Mouse (Mus musculus) urinary bladder, postnatal 4 days (tissue): Measurements from ENCODE around the gene Arntl.

ENCODE experiments used
- DNase-seq, 2 experiments: peaks; one replicate each; pipeline ENCODE4 v3.0.0; 2021 to 2022; ENCODE audit warnings: low spot score in 2 of 2

Gene Arntl

DNA sequence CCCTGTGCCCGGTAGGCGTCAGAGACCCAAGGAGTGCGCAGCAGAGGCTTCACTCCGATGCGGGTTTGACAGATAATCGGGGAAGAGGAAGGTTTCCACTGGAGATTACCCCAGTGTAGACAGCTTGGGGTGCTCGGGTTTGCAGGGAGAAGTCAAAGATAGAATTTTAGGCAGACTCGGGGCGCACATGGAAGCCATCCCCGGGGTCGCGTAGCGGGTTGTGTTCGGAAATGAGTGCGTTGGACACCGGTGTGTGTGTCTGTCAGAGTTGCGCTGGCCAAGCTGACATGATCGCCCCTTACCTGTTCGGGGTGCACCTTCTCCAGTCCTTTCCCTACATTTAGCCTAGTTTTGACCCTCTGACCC lies 1.1 kb downstream of the Arntl start:
- DNase-seq, result no peak

- no peak for DNase-seq
Observed at GRCm38 (mm10) chr7:113210441-113210840, 3.2 kb downstream of the Arntl start.

- DNase-seq, result no peak
Observed at GRCm38 (mm10) chr7:113214245-113215169, 7.2 kb downstream of the Arntl start.

DNA sequence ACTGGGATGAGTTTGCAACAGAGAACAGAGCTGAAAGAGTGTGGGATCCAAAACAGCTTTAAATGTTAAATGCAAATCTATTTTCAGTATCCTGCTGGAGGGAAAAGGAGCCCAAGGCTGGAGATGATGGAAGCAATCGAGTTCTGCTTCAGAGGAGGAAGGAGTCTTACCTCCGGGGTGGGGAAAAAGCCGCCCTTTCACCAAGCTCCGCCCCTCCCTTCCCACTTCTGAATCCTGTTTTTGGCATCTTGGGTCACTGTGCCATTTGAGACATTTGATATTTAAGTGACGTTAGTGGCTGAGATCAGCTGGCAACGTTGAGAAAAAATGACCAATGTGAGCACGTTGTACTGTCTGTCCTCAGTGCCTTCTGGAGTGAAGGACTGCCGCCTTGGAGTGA lies 8.9 kb downstream of the Arntl start:
- no peak for DNase-seq

DNA sequence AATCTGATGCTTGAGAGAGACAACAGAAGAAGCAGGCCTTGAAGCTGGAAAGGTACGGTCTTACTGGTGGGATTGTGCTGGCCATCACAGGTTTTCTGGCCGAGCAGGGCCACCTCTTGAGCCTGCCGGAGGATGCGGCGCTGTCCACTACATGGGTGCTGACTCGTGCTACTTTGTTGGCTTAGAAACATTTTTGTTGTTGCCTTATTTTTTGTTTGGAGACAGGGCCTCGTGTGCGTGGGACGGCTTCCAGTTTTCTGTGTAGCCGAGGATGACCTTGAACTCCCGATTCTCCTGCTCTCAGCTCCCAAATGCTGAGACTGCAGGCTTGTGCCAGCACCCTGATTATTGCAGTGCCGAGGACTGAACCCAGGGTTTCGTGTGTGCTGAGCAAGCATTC lies 12.2 kb downstream of the Arntl start:
- DNase-seq, result no peak

DNA sequence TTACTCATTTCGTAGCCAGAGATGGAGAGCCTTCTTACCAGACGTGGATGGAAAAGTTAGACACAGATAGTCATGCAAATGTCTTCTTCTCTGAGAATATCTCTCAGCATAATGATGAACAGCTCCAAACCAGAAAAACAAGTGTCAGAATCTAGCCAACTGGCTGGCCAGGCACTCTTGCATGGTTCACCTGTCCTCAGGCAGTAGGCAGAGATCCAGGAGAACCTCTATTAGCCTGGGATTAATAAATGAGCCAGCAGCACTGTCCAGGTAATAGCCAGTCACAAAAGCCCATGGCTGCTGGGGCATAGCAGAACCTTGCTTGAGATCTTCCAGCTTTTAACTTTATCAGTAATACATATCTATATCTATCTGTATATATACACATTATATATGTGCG lies 12.6 kb downstream of the Arntl start:
- DNase-seq, result no peak

- no peak for DNase-seq
Observed at GRCm38 (mm10) chr7:113220691-113221238, 13.5 kb downstream of the Arntl start.

DNA sequence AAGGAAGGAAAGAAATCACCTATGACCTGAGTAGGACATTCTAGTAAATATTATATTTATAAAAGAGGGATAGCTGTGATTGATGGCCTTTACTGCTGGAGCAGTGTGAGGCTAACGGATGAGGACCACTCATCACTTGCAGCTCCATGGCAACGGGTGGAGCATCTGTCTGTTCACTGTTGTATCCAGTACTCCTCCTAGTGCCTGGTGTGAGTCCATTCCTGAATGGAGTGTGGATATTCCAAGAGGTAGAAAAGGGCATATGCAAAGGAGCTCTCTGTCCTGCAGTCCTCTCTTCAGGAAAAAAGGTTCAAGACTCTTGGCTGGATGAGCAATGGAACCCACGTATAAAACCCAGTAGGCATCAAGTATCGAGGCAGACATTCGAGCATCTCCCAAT lies 15.6 kb downstream of the Arntl start:
- DNase-seq, result no peak

GRCm38 (mm10) chr7:113224620-113225019 lies 17.4 kb downstream of the Arntl start:
- no peak for DNase-seq

DNA sequence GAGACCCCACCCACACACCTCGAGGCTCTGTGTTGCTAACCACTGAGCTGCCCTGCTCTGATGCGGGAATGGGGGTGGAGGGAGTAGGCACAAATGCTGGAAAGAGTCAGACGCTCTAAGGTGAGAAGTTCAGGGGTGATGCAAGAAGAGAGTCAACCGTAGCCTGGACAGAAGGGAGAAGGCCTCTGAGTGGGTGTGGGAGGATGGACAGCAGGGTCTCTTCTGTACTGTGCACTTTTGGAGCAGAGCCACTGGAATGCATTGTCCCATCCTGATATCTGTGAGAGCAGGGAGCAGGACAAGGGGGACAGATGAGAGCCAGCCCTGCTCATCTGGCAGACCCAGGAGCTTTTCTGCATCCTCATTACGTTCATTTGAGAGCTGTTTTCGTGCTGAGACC lies 21.2 kb downstream of the Arntl start:
- DNase-seq, result no peak

DNA sequence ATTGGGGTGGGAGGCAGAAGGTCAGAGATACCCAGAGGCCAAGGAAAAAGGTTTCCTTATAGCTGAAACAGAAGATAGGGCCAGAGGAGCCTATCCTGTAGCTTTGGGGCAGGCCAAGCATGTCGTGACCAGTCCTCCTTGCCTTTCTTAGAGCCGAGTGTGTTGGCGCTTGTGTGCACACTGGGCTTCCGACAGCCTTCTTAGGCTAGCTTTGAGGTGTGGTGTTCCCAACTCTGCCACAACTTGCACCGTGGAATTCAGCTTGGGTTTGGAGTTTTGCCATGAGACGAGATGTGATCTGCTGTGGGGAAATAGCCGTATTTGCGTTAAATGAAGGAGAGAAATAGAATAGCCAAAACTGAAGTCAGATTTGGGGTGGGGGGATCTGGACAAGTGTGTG lies 28.9 kb downstream of the Arntl start:
- DNase-seq, result no peak

GRCm38 (mm10) chr7:113238365-113238764 lies 31.1 kb downstream of the Arntl start:
- DNase-seq, result no peak

- DNase-seq, result no peak
Observed at GRCm38 (mm10) chr7:113239448-113240130, 32.3 kb downstream of the Arntl start.

- no peak for DNase-seq
Observed at GRCm38 (mm10) chr7:113240438-113240837, 33.2 kb downstream of the Arntl start.

GRCm38 (mm10) chr7:113241901-113242661 lies 34.8 kb downstream of the Arntl start:
- DNase-seq, result no peak

GRCm38 (mm10) chr7:113242688-113243087 lies 35.4 kb downstream of the Arntl start:
- DNase-seq, result peak in 1 of 2 experiments; percentile 44

DNA sequence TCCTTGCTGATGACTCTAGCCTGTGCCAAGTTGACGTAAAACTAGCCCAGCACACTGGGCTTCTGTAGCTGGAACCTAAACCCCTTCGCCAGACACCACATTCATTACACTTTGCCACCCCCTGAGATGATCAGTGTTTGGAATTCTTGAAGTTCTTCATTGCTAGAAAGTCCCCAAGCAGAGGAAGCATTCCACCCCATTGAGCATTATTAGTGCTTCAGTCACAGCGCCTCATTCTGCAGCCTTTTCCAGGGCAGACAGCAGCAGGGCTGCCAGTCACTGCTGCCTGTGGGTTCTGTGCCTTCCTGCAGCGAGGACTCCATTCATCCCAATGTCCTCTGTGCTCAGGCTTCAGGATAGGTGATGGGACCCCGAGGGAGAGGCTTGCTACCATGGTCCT lies 37.9 kb downstream of the Arntl start:
- DNase-seq, result no peak

DNA sequence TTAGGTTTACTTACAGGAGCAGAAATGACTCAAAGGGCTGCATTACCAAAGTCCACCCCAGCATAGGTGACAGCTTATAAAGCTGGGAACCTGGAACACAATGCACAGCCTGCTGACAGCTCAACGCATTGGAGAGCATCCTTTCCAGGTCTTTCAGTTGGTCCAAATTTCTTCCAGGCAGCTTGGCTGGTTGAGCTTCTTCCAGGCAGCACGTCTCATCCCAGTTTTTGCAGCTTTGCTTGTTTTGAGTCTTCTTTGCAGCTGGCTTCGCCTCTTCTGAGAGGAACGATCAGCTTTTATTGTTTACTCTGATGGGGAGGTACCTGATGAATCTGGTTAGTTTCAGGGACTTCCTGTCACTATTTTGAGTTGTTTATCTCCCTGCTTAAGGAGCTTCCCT lies 39.2 kb downstream of the Arntl start:
- DNase-seq, result no peak

DNA sequence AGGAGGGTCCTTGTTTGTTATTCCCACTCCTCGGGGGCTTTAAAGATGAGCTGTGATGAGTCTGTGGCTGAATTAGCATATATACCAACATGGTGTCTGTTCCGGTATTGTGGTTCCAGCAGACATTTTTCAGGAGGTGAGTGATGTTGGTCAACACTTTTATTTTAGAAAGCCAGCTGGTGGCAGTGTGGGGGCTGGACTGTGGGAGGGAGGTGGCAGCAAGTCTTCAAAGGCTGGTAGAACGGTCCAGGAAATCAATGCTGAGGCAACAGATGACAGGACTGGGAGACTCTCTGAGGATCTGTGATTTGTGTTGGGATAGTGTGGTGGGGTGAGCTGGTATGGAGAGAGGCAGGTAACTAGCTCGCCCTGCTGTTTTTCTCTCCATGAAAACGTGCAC lies 39.9 kb downstream of the Arntl start:
- no peak for DNase-seq

DNA sequence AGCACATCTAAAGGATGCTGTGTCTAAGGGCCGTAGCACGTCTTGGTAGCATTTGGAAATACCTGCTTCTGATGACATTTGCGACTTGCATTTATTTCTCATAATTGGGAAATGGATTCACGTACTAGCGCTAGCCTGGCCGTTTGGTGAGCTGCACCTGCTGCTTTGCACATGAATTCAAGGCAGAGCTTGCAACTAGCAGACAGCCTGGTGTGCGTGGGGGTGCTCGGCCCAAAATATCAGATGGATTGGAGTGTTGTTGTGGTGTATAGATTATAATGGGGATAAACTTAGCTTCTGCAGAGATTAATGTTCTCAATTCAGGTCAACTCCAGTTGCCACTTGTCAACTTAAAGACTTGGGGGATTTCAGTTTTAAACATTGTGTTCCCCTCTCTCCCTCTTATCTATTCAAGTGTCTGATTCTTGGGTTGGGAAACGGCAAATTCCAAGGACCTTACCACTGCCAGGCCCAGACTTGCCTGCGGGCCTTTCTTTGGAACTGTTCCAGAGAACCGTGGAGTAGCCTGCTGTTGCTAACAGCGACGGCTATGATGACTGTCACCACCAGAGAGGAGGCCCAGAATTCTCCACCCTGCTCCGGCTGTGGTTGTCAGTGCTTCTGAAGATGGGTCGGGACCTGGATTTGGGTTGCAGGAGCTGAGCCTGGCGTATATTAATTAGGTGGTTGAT lies 42.0 kb downstream of the Arntl start:
- peak in 1 of 2 experiments; percentile 46 for DNase-seq

DNA sequence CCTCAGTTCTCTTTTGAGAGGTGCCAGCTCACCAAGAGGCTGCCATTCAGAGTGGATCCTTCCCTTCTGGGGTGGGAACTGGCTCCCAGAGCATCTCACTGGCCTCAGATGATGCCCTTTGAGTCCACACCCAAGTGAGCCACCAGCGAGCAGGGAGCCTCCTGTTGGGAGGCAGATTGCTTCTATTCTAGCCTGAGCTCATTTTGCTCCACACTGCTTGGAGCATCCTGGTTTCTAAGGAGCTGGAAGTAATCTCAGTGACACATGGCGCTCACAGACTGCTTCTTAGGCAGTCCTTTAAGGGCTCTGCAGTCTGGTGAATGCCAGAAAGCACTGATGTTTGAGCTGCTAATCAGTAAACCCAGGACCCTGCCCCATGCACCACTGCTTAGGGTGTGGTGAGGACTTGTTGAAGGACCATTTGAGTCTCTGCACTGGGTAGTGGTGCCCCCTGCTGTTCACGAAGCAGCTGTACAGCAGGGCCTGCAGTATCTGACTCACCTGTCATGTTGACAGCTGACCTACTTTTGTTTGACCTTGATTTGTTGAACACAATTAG lies 43.2 kb downstream of the Arntl start:
- no peak for DNase-seq
